Mouse (Mus musculus) spleen, adult 2 months (tissue): ENCODE results near the gene Tbrg4.

Experiments
- CTCF ChIP-seq: fragments of 200-500 bp; IDR thresholded peaks from 2 replicates; pipeline ENCODE4 v1.5.1; 2011; ENCODE audit warnings: mild to moderate bottlenecking, inconsistent platforms; ENCODE audit not compliant: insufficient read depth, insufficient read length, insufficient replicate concordance; ENCODE audit errors: extremely low read depth
- POLR2A ChIP-seq: fragments of 200-500 bp; IDR thresholded peaks from 2 replicates; pipeline ENCODE4 v1.6.1; 2011; ENCODE audit warnings: low read depth, low read length, inconsistent platforms

GRCm38 (mm10) chr11:6615250-6616205, 10.3 kb downstream of the Tbrg4 start:
- TF ChIP-seq POLR2A = no peak
- no peak for TF ChIP-seq CTCF
